ENCODE assay signal across 12 mouse cellular contexts in genomic region chr4:137479757-137480156, GRCm38 (mm10). TPM values are rescaled to one million over a fixed set of nuclear protein-coding genes. Genes with fewer than 3 reads are reported as not detected.
DNase-seq lines count a peak whose midpoint lies in the region; ATAC-seq and TF ChIP-seq lines count a peak whose summit lies in the region.
"Had no signal": no experiment of that assay in that cellular context is flagged by ENCODE, and none has a peak within 500 bp of the region (broad histone marks: within the 10 kb centered on the region; RNA-seq: fewer than 3 reads in every experiment).

No protein-coding gene starts in this region.

- TF ChIP-seq CTCF in kidney, adult 2 months (conservative IDR thresholded peaks at IDR 0.05; ENCODE audit: insufficient read depth, insufficient read length, low read depth, low read length) = no peak

- peaks cover 68% of the 10 kb centered on the region for H3K4me1 ChIP-seq in hindbrain, embryonic 12.5 days
- H3K4me1 ChIP-seq in hindbrain, embryonic 14.5 days (replicated peaks; ENCODE audit: control insufficient read depth, insufficient read depth, low read length) = peaks cover 14% of the 10 kb centered on the region
- H3K4me1 ChIP-seq in embryonic facial prominence, embryonic 12.5 days = peaks cover 81% of the 10 kb centered on the region
- peaks cover 22% of the 10 kb centered on the region for H3K4me1 ChIP-seq in kidney, adult 2 months (ENCODE audit: control insufficient read depth, insufficient read depth, low read length)
- peaks cover 86% of the 10 kb centered on the region for H3K4me1 ChIP-seq in liver, embryonic 13.5 days (replicated peaks)

- no peaks in the 10 kb centered on the region for H3K9me3 ChIP-seq in hindbrain, embryonic 12.5 days (replicated peaks)
- H3K9me3 ChIP-seq in hindbrain, embryonic 14.5 days (ENCODE audit: control insufficient read depth, low read length) = no peaks in the 10 kb centered on the region
- no peaks in the 10 kb centered on the region for H3K9me3 ChIP-seq in embryonic facial prominence, embryonic 12.5 days
- no peaks in the 10 kb centered on the region for H3K9me3 ChIP-seq in liver, embryonic 13.5 days (replicated peaks)

- intact Hi-C loops in left cerebral cortex, postnatal 25 days (cut with DNase I) = no loop called here

- no peak for ATAC-seq in hindbrain, embryonic 12.5 days (ENCODE audit: low FRiP score)
- ATAC-seq in hindbrain, embryonic 14.5 days (ENCODE audit: low FRiP score) = no peak
- no peak for ATAC-seq in embryonic facial prominence, embryonic 12.5 days (ENCODE audit: insufficient number of reproducible peaks, insufficient read depth, low FRiP score, low TSS enrichment)
- no peak for ATAC-seq in liver, embryonic 13.5 days (ENCODE audit: low read depth)

- no peak overlapping the region for H3K9ac ChIP-seq in hindbrain, embryonic 12.5 days
- H3K9ac ChIP-seq in hindbrain, embryonic 14.5 days = no peak overlapping the region
- no peak overlapping the region for H3K9ac ChIP-seq in embryonic facial prominence, embryonic 12.5 days
- H3K9ac ChIP-seq in liver, embryonic 13.5 days = no peak overlapping the region

- no peaks in the 10 kb centered on the region for H3K36me3 ChIP-seq in hindbrain, embryonic 12.5 days
- H3K36me3 ChIP-seq in hindbrain, embryonic 14.5 days (replicated peaks; ENCODE audit: control insufficient read depth, insufficient read depth) = no peaks in the 10 kb centered on the region
- no peaks in the 10 kb centered on the region for H3K36me3 ChIP-seq in embryonic facial prominence, embryonic 12.5 days
- no peaks in the 10 kb centered on the region for H3K36me3 ChIP-seq in kidney, adult 2 months (ENCODE audit: control insufficient read depth, insufficient read depth, low read length)
- no peaks in the 10 kb centered on the region for H3K36me3 ChIP-seq in liver, embryonic 13.5 days

- 0 out of 2 replicates have a peak overlapping the region, but pooled peaks have one; percentile 12 for H3K27ac ChIP-seq in hindbrain, embryonic 12.5 days
- H3K27ac ChIP-seq in hindbrain, embryonic 14.5 days = no peak overlapping the region
- peak overlapping the region; percentile 77; the same call in 1 of the 2 replicates for H3K27ac ChIP-seq in embryonic facial prominence, embryonic 12.5 days
- H3K27ac ChIP-seq in kidney, adult 2 months (ENCODE audit: insufficient read depth, low read depth, low read length) = peak overlapping the region; percentile 43
- H3K27ac ChIP-seq in liver, embryonic 13.5 days = peak overlapping the region; percentile 79

- H3K27me3 ChIP-seq in hindbrain, embryonic 12.5 days = no peaks in the 10 kb centered on the region
- H3K27me3 ChIP-seq in hindbrain, embryonic 14.5 days (ENCODE audit: control insufficient read depth, insufficient read depth, low read length) = no peaks in the 10 kb centered on the region
- peaks cover 7% of the 10 kb centered on the region; the same call in 1 of the 2 replicates for H3K27me3 ChIP-seq in embryonic facial prominence, embryonic 12.5 days
- H3K27me3 ChIP-seq in kidney, adult 2 months (replicated peaks; ENCODE audit: control insufficient read depth, insufficient read depth, low read length) = no peaks in the 10 kb centered on the region
- 0 out of 2 replicates have a peak, but pooled peaks cover 3% of the 10 kb centered on the region for H3K27me3 ChIP-seq in liver, embryonic 13.5 days

- no peak for TF ChIP-seq POLR2A in kidney, adult 2 months (IDR thresholded peaks at IDR 0.05; ENCODE audit: low read depth, low read length)

- no peak overlapping the region; the same call in 1 of the 2 replicates for H3K4me2 ChIP-seq in hindbrain, embryonic 12.5 days (replicated peaks)
- H3K4me2 ChIP-seq in hindbrain, embryonic 14.5 days (replicated peaks) = no peak overlapping the region
- H3K4me2 ChIP-seq in embryonic facial prominence, embryonic 12.5 days (replicated peaks) = no peak overlapping the region
- peak overlapping the region; percentile 38; the same call in 1 of the 2 replicates for H3K4me2 ChIP-seq in liver, embryonic 13.5 days

- no peak overlapping the region for H3K4me3 ChIP-seq in hindbrain, embryonic 12.5 days
- H3K4me3 ChIP-seq in hindbrain, embryonic 14.5 days (replicated peaks; ENCODE audit: low read length) = no peak overlapping the region
- no peak overlapping the region for H3K4me3 ChIP-seq in embryonic facial prominence, embryonic 12.5 days
- no peak overlapping the region for H3K4me3 ChIP-seq in kidney, adult 2 months (ENCODE audit: insufficient read depth, low read depth, low read length)
- H3K4me3 ChIP-seq in liver, embryonic 13.5 days (replicated peaks) = no peak overlapping the region

- no peak for DNase-seq in hindbrain, embryonic 14.5 days (ENCODE audit: low spot score)
- DNase-seq in kidney, adult 2 months = peak; percentile 71
- no peak for DNase-seq in liver, embryonic 13.5 days
- no peak for DNase-seq in cerebellum, adult 8-10 months
- no peak for DNase-seq in left cerebral cortex, postnatal 25 days (ENCODE audit: low spot score in 2 of 2)
- DNase-seq in urinary bladder, adult 18-20 months (ENCODE audit: low spot score in 2 of 2) = no peak
- DNase-seq: cerebellum, adult 2 months; gastrocnemius, postnatal 25 days had no signal

- WGBS in hindbrain, embryonic 12.5 days = 9% methylated on average over 6 of the region's 6 CpGs
- 9% methylated on average over 6 of the region's 6 CpGs for WGBS in hindbrain, embryonic 14.5 days
- WGBS in embryonic facial prominence, embryonic 12.5 days = 4% methylated on average over 6 of the region's 6 CpGs
- 26% methylated on average over 6 of the region's 6 CpGs for WGBS in kidney, adult 2 months
- 29% methylated on average over 6 of the region's 6 CpGs for WGBS in liver, embryonic 13.5 days (ENCODE audit: insufficient replicate concordance)

RNA-seq across cellular contexts. Expression of gene Hspg2, which starts 11.2 kb away (rescaled TPM):
- polyA plus RNA-seq in hindbrain, embryonic 12.5 days (2016; fragmentation: Nextera tagmentation; extraction: Ambion mirVana) = 14.7 and 15.0 TPM in 2 replicates
- 8.7 and 10.7 TPM in 2 replicates for polyA plus RNA-seq in hindbrain, embryonic 14.5 days (2014; fragmentation: Nextera tagmentation; extraction: Ambion mirVana)
- polyA plus RNA-seq in embryonic facial prominence, embryonic 12.5 days (2016; fragmentation: Nextera tagmentation; extraction: Ambion mirVana) = 19.0 and 19.7 TPM in 2 replicates
- 29.7 and 34.7 TPM in 2 replicates for polyA plus RNA-seq in kidney, adult 2 months (2012; rRNA removed)
- polyA plus RNA-seq in liver, embryonic 13.5 days (2015; fragmentation: Nextera tagmentation; extraction: Ambion mirVana) = 2.6 and 3.2 TPM in 2 replicates
- total RNA-seq in left cerebral cortex, postnatal 25 days (2021) = 1 to 10 TPM; 6.2 to 6.4 TPM

RNA-seq across cellular contexts. Expression of gene 1700013G24Rik, which starts 26.7 kb away (rescaled TPM):
- polyA plus RNA-seq in hindbrain, embryonic 12.5 days (2016; fragmentation: Nextera tagmentation; extraction: Ambion mirVana) = not detected in 2 replicates
- polyA plus RNA-seq in hindbrain, embryonic 14.5 days (2014; fragmentation: Nextera tagmentation; extraction: Ambion mirVana) = not detected in 2 replicates
- not detected in 2 replicates for polyA plus RNA-seq in embryonic facial prominence, embryonic 12.5 days (2016; fragmentation: Nextera tagmentation; extraction: Ambion mirVana)
- 0.22 and 0.46 TPM in 2 replicates for polyA plus RNA-seq in kidney, adult 2 months (2012; rRNA removed)
- not detected in 2 replicates for polyA plus RNA-seq in liver, embryonic 13.5 days (2015; fragmentation: Nextera tagmentation; extraction: Ambion mirVana)
- not detected for total RNA-seq in left cerebral cortex, postnatal 25 days (2021)
- total RNA-seq: gastrocnemius, postnatal 25 days; left cerebral cortex, postnatal 10 days had no signal
- polyA plus RNA-seq: cerebellum, adult 2 months; neural tube, embryonic 11.5 days had no signal

RNA-seq across cellular contexts. Expression of gene Cela3b, which starts 49.4 kb away (rescaled TPM):
- not detected in 2 replicates for polyA plus RNA-seq in hindbrain, embryonic 12.5 days (2016; fragmentation: Nextera tagmentation; extraction: Ambion mirVana)
- not detected in 2 replicates for polyA plus RNA-seq in hindbrain, embryonic 14.5 days (2014; fragmentation: Nextera tagmentation; extraction: Ambion mirVana)
- polyA plus RNA-seq in embryonic facial prominence, embryonic 12.5 days (2016; fragmentation: Nextera tagmentation; extraction: Ambion mirVana) = not detected in 2 replicates
- not detected in 2 replicates for polyA plus RNA-seq in kidney, adult 2 months (2012; rRNA removed)
- 0.17 TPM in 1 of 2 replicates, not detected in the other for polyA plus RNA-seq in liver, embryonic 13.5 days (2015; fragmentation: Nextera tagmentation; extraction: Ambion mirVana)
- total RNA-seq in left cerebral cortex, postnatal 25 days (2021) = not detected
- total RNA-seq: gastrocnemius, postnatal 25 days; left cerebral cortex, postnatal 10 days had no signal
- polyA plus RNA-seq: cerebellum, adult 2 months; neural tube, embryonic 11.5 days had no signal
